Mouse (Mus musculus) heart, adult 2 months (tissue): Measurements from ENCODE around the gene Tfb1m.

Experiments used
- CTCF ChIP-seq: fragments of 200-600 bp; IDR thresholded peaks from 2 replicates; pipeline ENCODE4 v1.8.1; 2022; ENCODE audit warnings: antibody characterized with exemption, mild to moderate bottlenecking, moderate library complexity
- EP300 ChIP-seq: fragments of 200-500 bp; IDR thresholded peaks from 2 replicates; pipeline ENCODE4 v1.6.1; 2011; ENCODE audit warnings: low read depth, low read length, control low read depth; ENCODE audit not compliant: insufficient read depth
- POLR2A ChIP-seq: fragments of 200-500 bp; IDR thresholded peaks from 2 replicates; pipeline ENCODE4 v1.6.1; 2011; ENCODE audit warnings: mild to moderate bottlenecking, low read depth, low read length, control low read depth; ENCODE audit not compliant: insufficient read depth

GRCm38 (mm10) chr17:3499468-3499867 is 58.1 kb downstream of the Tfb1m start:
- no peak for TF ChIP-seq POLR2A
- TF ChIP-seq EP300 = no peak
- no peak for TF ChIP-seq CTCF
